Comparison of ENCODE assay signal across 7 mouse cellular contexts in the genomic region with DNA sequence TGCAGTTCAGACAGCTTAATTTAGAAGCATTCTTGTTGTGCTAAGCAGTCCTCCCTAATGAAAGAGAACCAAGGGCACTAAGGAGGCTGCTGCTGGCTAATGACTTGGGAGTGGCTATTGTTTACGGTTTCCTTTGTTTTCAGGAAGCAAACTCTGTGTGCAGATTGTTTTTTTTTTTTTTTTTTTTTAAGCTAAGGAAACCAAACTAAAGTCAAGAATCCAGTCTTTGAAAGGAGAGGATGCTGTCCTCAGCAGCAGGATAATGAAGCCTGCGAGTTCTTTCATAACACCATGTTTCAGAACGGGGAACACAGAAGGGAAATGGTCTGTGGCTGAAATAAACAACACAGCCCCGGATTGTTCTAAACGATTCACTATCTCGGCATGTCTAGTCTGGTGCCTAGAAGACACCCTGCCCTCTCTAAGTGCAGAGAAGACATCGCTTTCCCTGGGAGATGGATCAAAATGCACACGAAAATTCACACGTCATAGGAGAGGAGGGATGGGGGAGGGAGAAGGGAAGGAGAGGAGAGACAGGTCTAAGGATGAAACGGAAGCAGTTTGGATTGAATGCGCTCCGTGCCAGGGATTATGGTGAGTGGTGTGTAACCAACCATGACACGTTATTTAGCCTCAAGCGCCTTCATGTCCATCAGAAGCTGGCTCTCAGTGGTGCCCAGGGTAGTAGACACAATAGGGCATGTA.
DNase-seq lines count a peak whose midpoint lies in the region; ATAC-seq lines count a peak whose summit lies in the region.

No protein-coding gene starts in this region.

- DNase-seq in ES-CJ7 (ENCODE audit: low read depth, low spot score) (peak; percentile 41), ZHBTc4 (ENCODE audit: low read depth, low spot score) (peak; percentile 56)
- peak; percentile 47 for DNase-seq in fat pad, adult 2 months (ENCODE audit: extremely low read depth, low read depth, low spot score)
- peak; percentile 93 for DNase-seq in midbrain, embryonic 11.5 days (ENCODE audit: low spot score, missing footprints)
- no peak for DNase-seq in spleen, adult 12 weeks (ENCODE audit: low spot score)
- DNase-seq in thymus, adult 18-20 months = no peak

- H3K9ac ChIP-seq in kidney, embryonic 14.5 days (ENCODE audit: low read depth, low read length) = peak overlapping the region; percentile 4; the same call in 1 of the 2 replicates
- peak overlapping the region; percentile 62 for H3K9ac ChIP-seq in midbrain, embryonic 11.5 days (ENCODE audit: low read length)

- peak overlapping the region; percentile 9; the same call in 1 of the 2 replicates for H3K4me3 ChIP-seq in kidney, embryonic 14.5 days (ENCODE audit: low read length)
- peak overlapping the region; percentile 15; the same call in 1 of the 2 replicates for H3K4me3 ChIP-seq in midbrain, embryonic 11.5 days (ENCODE audit: low read depth, low read length)

- 4% methylated on average over 14 of the region's 14 CpGs for WGBS in kidney, embryonic 14.5 days
- WGBS in midbrain, embryonic 11.5 days = 8% methylated on average over 14 of the region's 14 CpGs

- peak; percentile 68; the same call in 1 of the 2 replicates for ATAC-seq in kidney, embryonic 14.5 days (ENCODE audit: low FRiP score, low TSS enrichment)
- ATAC-seq in midbrain, embryonic 11.5 days (ENCODE audit: low FRiP score) = peak; percentile 74

- no peaks in the 10 kb centered on the region for H3K36me3 ChIP-seq in kidney, embryonic 14.5 days (ENCODE audit: control insufficient read depth, insufficient read depth, low read length)
- no peaks in the 10 kb centered on the region for H3K36me3 ChIP-seq in midbrain, embryonic 11.5 days (ENCODE audit: control insufficient read depth, insufficient read depth, low read length)

- H3K27ac ChIP-seq in kidney, embryonic 14.5 days (ENCODE audit: low read depth, low read length) = peak overlapping the region; percentile 67
- no peak overlapping the region; the same call in 1 of the 2 replicates for H3K27ac ChIP-seq in midbrain, embryonic 11.5 days (ENCODE audit: low read depth, low read length)

- no peaks in the 10 kb centered on the region for H3K9me3 ChIP-seq in kidney, embryonic 14.5 days (ENCODE audit: control insufficient read depth, low read length)
- H3K9me3 ChIP-seq in midbrain, embryonic 11.5 days (ENCODE audit: control insufficient read depth, low read length) = no peaks in the 10 kb centered on the region

- no peaks in the 10 kb centered on the region for H3K27me3 ChIP-seq in kidney, embryonic 14.5 days (ENCODE audit: control insufficient read depth, insufficient read depth, low read length)
- H3K27me3 ChIP-seq in midbrain, embryonic 11.5 days (ENCODE audit: control insufficient read depth, insufficient read depth, low read length) = no peaks in the 10 kb centered on the region

- peak overlapping the region; percentile 41 for H3K4me2 ChIP-seq in kidney, embryonic 14.5 days (replicated peaks; ENCODE audit: low read depth, low read length)
- peak overlapping the region; percentile 49 for H3K4me2 ChIP-seq in midbrain, embryonic 11.5 days

- peaks cover 38% of the 10 kb centered on the region for H3K4me1 ChIP-seq in kidney, embryonic 14.5 days (ENCODE audit: control insufficient read depth, insufficient read depth, low read length)
- H3K4me1 ChIP-seq in midbrain, embryonic 11.5 days (ENCODE audit: control insufficient read depth, insufficient read depth, low read length) = peaks cover 6% of the 10 kb centered on the region; the same call in 1 of the 2 replicates

Comparison
In these comparisons a context has a peak if more than half of its experiments do, and no peak if none do; other contexts are left out.
1. DNase-seq: peak in ES-CJ7 (single experiment), ZHBTc4 (single experiment), fat pad, adult 2 months (single experiment) and midbrain, embryonic 11.5 days (single experiment); none in spleen, adult 12 weeks (single experiment) and thymus, adult 18-20 months (0 of 2).